Mouse (Mus musculus): ENCODE results near the gene Rarg.
A peak's percentile ranks its signal among the peaks of the same experiment; 100 is the strongest.
"Not testable (repeated sequence)": the region's sequence is repeated elsewhere in the genome, so short reads cannot be mapped to it uniquely, and the experiment has no call there.

Rarg gene

DNA sequence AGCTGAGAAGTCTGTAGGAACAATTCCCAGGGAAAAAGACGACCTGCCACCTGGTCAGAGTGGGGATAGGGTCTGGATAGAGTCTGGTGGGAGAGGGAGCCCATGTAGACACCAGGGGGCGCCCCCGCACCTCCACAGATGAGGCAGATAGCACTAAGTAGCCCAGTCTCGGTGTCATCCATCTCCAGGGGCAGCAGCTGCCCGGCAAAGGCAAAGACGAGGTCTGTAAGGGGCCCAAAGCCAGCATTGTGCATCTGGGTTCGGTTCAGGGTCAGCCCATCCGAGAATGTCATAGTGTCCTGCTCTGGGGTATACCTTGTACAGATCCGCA is 18.1 kb downstream of the Rarg start:
- no peak for DNase-seq (ENCODE audit: low spot score in 2 of 2)

DNA sequence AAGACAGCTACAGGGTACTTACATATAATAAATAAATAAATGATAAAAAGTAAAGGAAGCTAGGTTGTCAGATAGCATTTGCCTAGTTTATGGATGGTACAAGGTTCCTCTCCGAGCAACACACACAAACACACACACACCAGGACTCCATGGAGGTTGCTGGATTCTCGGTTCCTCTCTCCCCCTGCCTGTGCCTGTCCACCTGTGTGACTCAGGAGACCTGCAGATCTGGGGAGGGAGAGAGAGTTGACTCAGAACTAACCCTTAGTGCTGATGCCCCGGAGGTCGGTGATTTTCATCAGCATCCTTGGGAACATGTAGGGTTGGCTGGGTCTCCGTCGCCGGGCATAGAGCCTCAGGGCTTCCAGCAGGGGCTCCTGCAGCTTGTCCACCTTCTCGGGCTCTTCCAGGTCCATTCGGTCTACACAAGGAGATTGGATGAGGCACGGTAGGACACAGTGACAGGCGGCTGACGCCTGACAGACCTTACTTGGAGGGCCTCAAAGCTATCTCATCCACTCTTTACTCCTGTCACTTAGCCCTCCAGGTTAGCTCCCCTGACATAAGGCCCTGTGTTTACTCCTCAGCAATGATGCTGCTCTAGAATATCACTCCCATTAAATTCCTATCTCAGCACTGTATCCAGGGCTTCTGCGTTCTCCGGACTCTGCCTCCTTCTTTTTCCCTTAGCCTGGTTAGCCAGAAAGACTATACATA is 18.6 kb downstream of the Rarg start:
- peak in 1 of 2 experiments; percentile 0 for DNase-seq (ENCODE audit: low spot score in 2 of 2)

DNA sequence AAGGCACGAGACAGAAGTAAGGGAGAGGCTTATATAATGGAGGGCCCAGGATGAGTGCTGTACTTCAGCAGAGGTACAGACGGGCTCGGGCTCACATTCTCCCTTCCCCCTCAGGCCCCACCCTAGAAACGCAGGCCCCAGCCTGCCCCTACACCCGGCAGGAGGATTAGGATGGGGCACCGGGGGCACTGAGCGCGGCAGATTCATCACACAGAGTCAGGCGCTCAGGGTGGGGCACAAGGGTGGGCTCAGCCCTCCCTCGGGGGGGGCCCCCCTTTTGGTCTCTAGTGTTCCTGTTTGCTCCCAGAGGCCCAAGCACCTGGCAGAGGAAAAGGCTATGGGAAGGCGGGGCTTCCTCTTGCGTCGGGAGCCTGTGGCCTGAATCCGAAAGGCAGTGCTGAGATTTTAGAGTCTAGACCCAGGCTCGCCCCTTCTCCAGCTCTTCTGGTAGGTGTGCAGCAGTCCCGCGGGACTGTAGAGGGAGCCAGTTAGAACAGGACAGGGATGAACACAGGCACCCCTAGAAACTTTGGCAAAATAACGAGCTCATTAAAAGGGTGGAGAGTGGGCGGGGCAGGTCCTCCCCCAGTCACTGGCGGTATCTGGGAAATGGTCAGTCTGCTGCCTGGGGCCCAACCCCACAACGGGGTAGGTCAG is 21.8 kb downstream of the Rarg start:
- DNase-seq (ENCODE audit: low spot score in 2 of 2) = no peak

DNA sequence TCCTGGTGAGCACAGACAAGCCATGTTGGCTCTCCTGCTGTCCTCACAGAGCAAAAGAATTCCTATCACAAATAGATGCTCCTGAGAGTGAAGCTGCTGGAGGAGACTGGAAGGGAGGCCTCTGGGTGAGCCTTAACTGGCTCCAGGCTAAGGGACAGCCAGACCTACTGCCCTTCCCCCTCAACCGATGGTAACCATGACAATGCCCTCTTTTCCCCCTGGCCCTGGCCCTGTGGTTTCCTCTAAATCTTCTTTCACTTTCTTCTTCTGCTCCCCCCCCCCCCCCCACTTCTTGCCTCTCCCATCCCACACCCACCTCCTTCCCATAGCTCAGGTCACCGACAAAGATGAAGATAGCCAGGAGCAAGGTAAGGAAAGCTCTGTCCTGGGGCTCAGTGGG is 23.4 kb downstream of the Rarg start:
- no peak for DNase-seq (ENCODE audit: low spot score in 2 of 2)

DNA sequence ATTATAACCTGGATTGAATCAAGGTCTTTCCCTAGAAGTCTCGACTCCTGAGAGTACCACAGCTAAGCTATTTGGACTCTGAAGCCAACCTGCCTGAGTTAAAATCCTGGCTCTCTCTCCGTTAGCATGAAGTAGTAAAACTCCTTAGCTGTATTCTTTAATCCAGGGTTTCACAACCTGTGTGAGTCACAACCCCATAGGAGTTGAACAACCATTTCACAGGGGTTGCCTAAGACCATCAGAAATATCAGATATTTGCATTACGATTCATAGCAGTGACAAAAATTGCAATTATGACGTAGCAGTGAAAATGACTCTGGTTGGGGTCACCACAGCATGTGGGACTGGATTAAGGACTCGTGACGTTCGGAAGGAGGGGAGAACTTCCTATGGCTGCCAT is 24.6 kb downstream of the Rarg start:
- DNase-seq (ENCODE audit: low spot score in 2 of 2) = no peak

DNA sequence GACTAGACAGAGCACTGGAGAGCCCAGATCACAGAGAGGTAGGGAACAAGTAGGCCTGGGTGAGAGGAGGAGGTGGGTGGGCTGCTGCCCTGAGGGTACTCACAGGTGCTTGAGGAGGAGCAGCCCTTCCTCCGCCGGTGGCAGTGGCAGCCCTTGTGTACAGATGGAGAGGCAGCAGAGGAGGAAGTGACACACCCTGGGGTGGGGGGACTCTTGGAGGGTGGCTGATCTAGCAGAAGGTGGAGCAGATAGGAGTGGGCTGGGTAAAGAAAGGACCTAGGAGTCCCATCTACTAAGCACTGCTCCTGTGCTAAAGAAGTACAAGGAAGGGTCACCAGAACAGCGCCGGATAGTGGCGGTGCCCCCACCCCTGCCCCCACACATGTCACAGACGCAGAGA is 25.6 kb downstream of the Rarg start, which contains the start of gene Itgb7:
Itgb7 (minus strand) TSS at position 197 of the 400 bp plus-strand sequence.
- DNase-seq (ENCODE audit: low spot score in 2 of 2) = no peak

DNA sequence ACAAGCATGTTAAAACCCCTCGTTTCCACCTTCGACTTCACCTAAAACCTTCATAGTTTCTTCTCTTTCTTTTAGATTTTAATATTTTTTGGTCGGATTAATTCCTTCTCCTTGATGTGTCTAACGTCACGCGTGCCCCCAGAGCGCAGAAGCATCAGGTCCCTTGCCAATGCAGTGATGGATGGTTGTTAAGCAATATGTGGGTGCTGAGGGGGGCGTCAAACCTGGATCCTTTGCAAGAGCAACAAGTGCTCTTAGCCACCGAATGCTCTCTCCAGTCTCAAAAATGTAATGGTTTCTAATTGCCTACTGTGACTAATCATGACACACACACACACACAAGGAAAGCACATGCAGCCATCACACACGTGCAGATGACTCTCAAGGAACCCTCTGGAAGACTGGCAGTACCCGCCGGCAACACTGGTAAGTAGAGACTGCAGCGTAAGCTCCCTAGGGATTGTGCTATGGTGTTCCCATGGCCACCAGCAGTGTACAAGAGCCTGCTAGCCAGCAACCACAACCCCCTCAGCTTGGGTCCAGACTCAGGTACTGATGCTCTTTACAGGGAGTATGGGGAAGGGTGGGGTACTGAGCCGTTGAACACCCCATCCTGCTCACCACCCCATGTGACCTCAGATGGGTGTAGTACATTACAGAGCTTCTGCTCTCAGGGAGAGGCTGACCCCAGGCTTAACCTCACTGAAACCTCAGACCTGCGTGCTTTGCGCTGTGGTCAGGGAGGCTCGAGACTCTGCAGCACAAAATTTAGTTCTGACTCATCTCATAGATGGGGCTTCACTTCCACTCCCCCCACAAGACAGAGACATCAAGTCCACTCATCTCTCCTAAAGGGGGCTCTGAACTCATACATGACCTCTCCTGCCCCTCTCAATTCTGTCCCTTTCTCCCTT is 26.7 kb downstream of the Rarg start:
- no peak for DNase-seq (ENCODE audit: low spot score in 2 of 2)

DNA sequence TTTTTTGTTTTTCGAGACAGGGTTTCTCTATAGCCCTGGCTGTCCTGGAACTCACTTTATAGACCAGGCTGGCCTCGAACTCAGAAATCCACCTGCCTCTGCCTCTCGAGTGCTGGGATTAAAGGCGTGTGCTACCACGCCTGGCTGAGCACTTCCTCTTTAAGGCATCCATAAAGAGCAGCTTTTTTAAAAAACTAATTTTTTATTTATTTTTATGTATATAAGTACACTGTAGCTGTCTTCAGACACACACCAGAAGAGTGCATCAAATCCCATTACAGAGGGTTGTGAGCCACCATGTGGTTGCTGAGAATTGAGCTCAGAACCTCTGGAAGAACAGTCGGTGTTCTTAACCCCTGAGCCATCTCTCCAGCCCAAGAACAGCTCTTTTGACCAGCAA is 31.7 kb downstream of the Rarg start:
- DNase-seq (ENCODE audit: low spot score in 2 of 2) = not testable (repeated sequence)

DNA sequence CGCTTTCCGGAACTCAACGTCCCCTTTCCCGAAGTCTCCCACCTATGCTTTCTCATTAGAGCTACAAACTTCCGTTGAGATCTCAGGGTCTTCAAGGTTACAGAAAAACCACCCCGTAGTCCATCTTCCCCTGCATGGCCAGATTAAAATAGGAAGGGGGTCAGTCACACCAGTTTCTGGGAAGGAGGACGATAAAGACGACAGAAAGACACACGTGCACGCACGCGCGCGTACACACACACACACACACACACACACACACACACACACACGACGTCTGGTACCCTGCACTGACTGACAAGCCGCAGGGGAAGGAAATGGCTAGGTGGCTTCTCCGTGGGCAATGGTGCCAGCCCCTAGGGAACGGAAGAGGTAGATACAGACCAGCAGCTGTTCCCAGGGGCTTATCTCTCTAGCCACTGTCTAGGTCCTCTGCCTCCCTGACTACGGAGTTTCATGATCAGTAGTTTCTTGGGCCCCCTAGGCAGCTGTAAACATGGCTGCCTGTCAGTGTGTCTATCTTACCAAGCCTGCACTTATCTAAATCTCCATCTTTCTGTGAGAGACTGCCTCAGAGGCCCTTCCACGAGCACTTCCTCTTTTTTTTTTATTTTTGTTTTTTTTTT is 32.2 kb downstream of the Rarg start:
- DNase-seq (ENCODE audit: low spot score in 2 of 2) = no peak

DNA sequence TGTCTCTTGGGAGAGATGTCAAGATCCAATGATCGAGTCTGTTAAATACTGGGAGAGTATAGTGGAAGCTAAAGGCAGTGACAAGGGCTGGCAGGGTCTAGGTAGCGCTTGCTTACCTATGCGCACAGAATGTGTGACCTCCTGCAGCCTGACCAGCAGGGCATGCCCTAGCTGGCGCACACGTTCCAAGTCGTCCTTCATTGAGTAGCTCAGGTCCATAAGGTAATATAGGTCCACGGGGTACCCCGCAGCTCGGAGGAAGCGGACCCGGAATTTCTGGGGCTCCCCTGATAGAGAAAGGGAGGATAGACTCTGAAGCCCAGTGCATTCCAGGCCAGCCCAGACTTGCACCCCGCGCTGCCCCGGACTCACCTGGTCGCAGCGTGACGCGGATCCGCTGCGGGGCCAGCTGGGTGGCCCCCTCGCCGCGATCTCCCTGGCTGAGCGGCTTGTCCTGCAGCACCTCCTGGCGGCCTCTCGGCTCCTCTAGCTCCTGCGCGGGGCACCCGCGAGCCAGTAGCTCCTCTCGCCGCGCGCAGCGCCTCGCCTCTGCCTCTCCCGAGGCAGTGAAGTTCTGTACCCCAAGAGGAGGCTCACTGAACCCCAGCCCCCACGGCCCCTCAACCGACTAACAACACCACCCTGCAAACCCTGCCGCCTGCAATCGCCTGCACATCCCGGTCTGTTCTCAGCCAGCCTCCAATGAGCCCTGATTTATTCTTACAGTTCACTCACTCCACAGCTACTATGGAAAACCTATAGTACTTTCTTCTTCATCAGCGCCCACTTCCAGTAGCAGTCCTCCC is 32.9 kb downstream of the Rarg start:
- DNase-seq (ENCODE audit: low spot score in 2 of 2) = peak; percentile 68 to 84

DNA sequence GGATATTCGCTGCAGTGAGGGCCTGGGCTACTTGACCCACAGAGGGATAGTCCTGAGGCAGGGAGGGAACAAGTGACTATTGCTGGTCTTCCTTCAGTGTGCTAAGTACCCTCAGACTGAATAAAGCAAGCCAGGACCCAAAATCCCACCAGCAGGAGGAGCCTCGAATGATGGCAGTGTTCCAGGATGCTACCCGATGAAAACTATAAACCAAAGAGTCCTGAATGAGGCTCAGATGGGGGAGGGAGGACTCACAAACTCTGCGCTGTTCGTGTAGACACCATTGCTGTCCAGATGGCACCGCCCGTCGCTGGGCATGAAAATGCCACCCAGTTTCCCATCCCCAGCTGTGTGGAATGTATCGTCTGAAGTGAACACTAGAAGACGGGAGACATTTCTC is 34.9 kb downstream of the Rarg start:
- no peak for DNase-seq (ENCODE audit: low spot score in 2 of 2)

DNA sequence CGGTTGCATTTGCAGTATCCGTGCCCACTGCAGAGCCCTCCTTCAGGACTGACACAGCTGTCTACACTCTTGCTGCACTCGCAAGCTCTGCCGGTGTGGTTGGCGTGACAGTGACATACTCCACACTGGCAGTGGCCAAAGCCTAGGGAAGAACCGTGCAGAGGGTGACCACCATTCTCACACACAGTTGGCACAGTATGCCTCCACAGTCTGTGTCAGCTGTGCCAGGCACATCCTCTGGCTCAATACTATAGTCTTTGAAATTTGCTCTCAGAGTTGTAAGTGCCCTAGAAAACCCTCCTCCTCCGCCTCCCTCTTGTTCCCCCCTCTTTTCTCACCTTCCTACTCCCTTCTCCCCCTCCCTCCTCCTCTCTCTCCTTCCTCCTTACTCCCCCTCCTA is 40.0 kb downstream of the Rarg start:
- no peak for DNase-seq (ENCODE audit: low spot score in 2 of 2)

DNA sequence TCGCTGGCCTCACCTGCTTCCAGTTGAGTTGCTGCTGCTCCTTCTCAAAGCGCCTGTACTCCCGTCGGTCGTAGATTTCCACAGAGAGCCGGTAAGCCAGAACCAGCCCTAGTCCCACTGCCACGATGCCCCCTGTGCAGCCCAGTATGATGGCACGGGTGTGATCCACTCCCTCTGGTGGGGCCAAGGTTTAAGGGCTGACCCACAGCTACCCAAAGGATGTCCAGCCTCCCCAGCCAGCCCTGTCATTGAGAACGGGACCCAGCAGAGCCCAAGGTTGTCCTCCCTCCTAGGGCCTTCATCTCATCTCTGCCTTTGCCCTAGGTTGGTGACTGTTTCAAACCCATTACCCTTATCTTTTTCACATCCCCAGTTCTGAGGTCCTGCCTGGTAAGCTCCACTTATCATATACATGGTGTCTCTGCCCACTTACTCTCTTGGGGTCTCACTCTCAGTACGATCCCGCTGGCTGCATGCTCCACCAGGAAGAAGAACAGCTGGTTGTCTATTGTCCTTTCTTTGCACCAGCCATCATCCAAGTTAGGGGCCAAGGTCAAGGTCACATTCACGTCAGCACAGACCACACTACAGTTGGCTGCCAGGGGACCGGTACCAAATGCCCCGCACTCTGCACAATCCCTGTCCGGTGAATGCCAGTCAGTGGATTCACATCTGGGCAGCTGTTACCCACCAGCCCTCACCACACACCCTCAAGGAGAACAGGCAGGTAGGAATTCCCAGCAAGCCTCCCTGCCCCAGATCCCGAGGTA is 40.7 kb downstream of the Rarg start:
- DNase-seq (ENCODE audit: low spot score in 2 of 2) = no peak

DNA sequence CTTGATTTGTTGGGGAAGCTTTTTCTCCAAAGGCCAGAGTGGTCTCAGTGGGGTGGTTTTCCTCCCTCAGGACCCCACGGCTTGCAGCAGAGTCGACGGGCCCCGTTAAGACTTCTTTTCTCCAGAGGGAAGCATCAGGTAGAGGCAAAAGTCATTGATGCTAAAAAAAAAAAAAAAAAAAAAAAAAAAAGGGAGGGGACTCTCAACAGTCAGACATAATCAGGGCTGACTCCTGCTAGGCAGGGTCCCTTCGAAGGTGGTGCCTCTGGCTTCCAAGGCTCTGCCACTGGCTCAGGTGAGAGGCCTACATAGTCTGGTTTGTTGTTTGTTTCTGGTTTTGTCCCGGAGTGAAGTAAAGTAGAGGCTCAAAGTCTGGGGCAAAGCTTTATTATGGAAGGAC is 41.7 kb downstream of the Rarg start:
- no peak for DNase-seq (ENCODE audit: low spot score in 2 of 2)

DNA sequence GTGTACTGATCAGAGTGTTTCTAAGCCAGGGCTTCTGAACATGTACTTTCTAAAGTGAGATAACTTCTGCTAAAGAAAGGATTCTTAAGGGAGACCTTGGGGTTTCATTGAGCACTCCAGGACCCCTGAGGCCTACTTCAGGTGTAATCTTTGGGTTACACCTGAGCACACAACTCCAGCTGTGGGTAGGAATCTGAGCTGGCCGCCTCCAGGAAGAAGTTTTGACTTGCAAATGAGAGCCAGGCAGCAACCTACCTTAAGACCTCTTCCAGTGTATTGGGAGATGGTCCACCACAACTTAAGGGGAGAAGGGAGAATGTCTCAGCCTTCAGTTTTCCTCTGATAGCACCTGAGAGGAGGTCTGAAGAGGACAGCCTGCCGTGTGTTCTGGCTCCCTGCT is 43.2 kb downstream of the Rarg start:
- DNase-seq (ENCODE audit: low spot score in 2 of 2) = no peak

DNA sequence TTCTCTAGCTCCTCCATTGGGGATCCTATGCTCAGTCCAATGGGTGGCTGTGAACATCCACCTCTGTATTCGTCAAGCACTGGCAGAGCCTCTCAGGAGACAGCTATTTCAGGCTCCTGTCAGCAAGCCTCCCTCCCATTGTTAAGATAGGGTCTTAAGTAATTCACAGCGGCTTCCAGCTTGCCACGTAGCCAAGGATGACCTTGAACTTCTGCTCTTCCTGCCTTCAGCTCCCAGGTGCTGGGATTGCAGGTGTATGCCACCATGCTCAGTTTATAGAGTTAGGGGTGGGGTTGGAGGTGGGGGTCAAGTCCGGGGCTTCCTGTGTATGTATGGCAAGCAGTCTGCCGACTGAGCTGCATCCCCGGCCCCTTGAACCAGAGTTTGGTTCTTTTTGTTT is 45.4 kb downstream of the Rarg start:
- DNase-seq (ENCODE audit: low spot score in 2 of 2) = no peak

DNA sequence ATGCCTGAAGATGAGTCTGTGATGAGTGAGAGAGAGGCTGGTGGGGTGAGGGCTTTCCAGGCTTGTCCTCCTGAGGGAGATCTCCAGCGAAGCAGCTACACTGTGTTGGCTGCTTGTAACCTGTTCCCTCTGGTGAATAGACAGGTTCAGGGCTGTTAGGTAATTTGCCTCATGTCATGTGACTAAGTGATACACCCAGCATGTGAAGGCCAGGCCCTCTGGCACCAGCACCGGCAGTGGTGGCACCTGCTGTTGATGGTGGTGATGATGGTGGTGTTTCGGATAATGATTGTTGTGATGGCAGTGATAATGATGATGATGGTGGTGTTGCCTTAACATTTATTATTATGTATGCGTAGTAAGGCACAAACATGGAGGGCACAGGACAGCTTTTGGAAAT is 46.5 kb downstream of the Rarg start:
- no peak for DNase-seq (ENCODE audit: low spot score in 2 of 2)

DNA sequence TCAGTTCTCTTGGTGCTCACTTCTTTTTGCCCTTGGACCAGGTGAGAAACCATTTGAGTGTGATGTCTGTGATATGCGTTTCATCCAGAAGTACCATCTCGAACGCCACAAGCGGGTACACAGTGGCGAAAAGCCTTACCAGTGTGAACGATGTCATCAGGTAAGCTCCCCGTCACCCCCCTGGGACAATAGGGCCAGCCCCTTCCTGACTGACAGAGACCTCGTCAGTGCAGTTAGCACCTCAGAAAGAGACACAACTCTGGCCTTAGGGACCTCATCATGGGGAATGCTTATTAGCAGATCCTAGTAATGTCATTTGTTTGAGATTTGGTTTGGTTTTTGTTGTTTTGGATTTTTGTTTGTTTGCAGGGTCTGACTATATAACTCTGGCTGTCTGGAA is 48.2 kb downstream of the Rarg start:
- DNase-seq (ENCODE audit: low spot score in 2 of 2) = no peak

DNA sequence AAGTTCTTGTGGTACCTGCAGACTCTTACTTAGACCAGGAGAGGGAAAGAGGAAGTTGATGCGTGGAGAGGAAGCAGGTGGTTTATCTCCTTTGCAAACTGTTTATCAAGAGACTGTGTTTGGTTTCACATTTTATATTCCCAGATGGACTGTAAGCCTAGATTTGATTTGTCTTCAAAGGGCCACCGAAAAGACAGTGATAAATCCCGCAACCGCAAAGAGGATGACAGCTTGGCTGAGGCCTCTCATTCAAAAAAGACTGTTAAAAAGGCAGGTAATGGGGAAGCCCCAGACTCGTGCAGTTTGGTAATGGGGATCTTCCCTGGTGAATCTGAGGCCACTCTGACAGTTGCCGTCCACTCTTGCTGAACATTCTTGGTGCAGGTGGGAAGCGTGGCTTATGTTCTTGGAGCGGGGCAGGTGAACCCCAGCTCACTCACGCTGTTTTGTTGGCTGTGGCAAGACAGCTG is 49.2 kb downstream of the Rarg start:
- DNase-seq (ENCODE audit: low spot score in 2 of 2) = no peak

DNA sequence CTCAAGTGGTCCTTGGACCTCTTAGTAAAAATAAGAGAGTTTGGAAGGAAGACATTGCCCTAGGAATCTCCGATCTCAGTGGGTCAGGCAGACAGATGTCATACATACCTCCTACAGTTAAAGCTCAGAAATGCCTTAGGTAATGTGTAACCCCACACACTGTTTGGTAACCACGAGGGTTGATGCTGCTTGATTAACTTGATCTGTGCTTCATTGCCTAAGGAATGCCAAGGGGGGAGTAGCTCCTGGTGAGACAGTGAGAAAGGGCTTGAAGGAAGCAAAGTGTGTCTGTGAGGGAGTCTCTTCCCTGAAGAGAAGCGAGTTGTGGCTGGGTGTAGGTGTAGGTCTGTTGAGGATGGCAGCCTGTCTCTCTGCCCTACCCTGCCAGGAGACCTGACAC is 50.0 kb downstream of the Rarg start:
- DNase-seq (ENCODE audit: low spot score in 2 of 2) = no peak

DNA sequence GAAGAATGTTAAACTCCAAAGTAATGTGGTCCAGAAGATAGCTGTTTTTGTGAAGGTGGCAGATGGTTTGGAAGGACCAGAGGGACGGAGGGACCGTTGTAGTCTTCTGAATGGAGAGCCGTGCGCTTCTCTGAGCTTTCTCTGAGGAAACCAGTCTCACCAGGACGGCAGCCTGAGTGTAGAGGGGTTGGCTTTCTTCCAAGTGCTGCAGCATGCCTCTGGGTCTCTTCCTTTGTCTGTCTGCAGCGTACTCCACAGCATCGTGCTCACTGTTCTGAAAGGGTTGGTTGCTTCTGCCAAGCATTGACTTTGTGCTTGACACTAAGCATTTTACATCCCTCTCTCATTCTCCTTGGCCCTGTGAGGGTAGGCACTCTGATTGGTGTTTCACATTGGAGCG is 51.5 kb downstream of the Rarg start:
- no peak for DNase-seq (ENCODE audit: low spot score in 2 of 2)
